Mouse (Mus musculus) heart, embryonic 12.5 days (tissue): ENCODE data around the gene Gm4881. TPM values are rescaled to one million over a fixed set of nuclear protein-coding genes. Genes with fewer than 3 reads are reported as not detected.

Source experiments
- ATAC-seq: fragments of 200-750 bp; cut with Nextera tagmentation; 2 replicates; pipeline ENCODE4 v1.8.0; 2017; ENCODE audit warnings: moderate TSS enrichment, moderate library complexity; ENCODE audit not compliant: insufficient number of reproducible peaks, low FRiP score
- H3K27ac ChIP-seq: fragments of 300-500 bp; sonication (generic); 2 replicates; pipeline ENCODE4 v1.5.1; 2016; ENCODE audit warnings: mild to moderate bottlenecking, moderate library complexity; ENCODE audit not compliant: poor library complexity, severe bottlenecking
- H3K27me3 ChIP-seq: fragments of 300-500 bp; sonication (generic); replicated peaks from 2 replicates; pipeline ENCODE4 v1.6.1; 2016; ENCODE audit warnings: mild to moderate bottlenecking, moderate library complexity
- H3K36me3 ChIP-seq: fragments of 300-500 bp; sonication (generic); 2 replicates; pipeline ENCODE4 v1.6.1; 2016; ENCODE audit warnings: mild to moderate bottlenecking, moderate library complexity
- H3K4me1 ChIP-seq: fragments of 300-500 bp; sonication (generic); replicated peaks from 2 replicates; pipeline ENCODE4 v1.6.1; 2016; ENCODE audit warnings: mild to moderate bottlenecking
- H3K4me2 ChIP-seq: fragments of 300-500 bp; sonication (generic); 2 replicates; pipeline ENCODE4 v1.6.1; 2016; ENCODE audit warnings: mild to moderate bottlenecking, moderate library complexity
- H3K4me3 ChIP-seq: fragments of 300-500 bp; sonication (generic); 2 replicates; pipeline ENCODE4 v1.5.1; 2016; ENCODE audit warnings: mild to moderate bottlenecking
- H3K9ac ChIP-seq: fragments of 300-500 bp; sonication (generic); 2 replicates; pipeline ENCODE4 v1.6.1; 2016; ENCODE audit warnings: mild to moderate bottlenecking, moderate library complexity
- H3K9me3 ChIP-seq: fragments of 300-500 bp; sonication (generic); replicated peaks from 2 replicates; pipeline ENCODE4 v1.6.1; 2016; ENCODE audit warnings: mild to moderate bottlenecking, moderate library complexity
- WGBS: fragments of 180-500 bp; shearing (Covaris S2); methylation state at CpG from one replicate; pipeline ENCODE4 v1.1.7; 2016; 5-methylcytosine and 5-hydroxymethylcytosine counted together
- polyA plus RNA-seq: library from polyadenylated mRNA; unstranded; fragments of >200 nt; fragmentation: Nextera tagmentation; extraction: Ambion mirVana; gene quantifications from 2 replicates; pipeline ENCODE4 v1.2.1, GENCODE M21; 2016

Gene Gm4881
- polyA plus RNA-seq, 1 experiment from 2014 or later: not detected

GRCm38 (mm10) chr7:24954450-24954849 lies 10.2 kb upstream of the Gm4881 start:
- Histone ChIP-seq H3K9me3 (peaks cover 3% of the 10 kb centered on the region), H3K27me3 (peaks cover 81% of the 10 kb centered on the region), H3K4me2 (peak overlapping the region; percentile 79), H3K36me3 (no peaks in the 10 kb centered on the region), H3K4me3 (peak overlapping the region; percentile 51), H3K9ac (peak overlapping the region; percentile 63; the same call in 1 of the 2 replicates), H3K27ac (no peak overlapping the region), H3K4me1 (peaks cover 15% of the 10 kb centered on the region)
- ATAC-seq: no peak
- WGBS: 1% methylated on average over 24 of the region's 30 CpGs

- Histone ChIP-seq H3K27ac (no peak overlapping the region), H3K9ac (peak overlapping the region; percentile 63; the same call in 1 of the 2 replicates), H3K36me3 (no peaks in the 10 kb centered on the region), H3K27me3 (peaks cover 85% of the 10 kb centered on the region), H3K4me3 (peak overlapping the region; percentile 51), H3K4me1 (peaks cover 15% of the 10 kb centered on the region), H3K4me2 (peak overlapping the region; percentile 79), H3K9me3 (peaks cover 3% of the 10 kb centered on the region)
- WGBS: under 1% methylated on average over 23 of the region's 24 CpGs
- ATAC-seq: 0 out of 2 replicates have a peak, but pooled peaks have one; percentile 39
Measured at GRCm38 (mm10) chr7:24953966-24954365, 9.7 kb upstream of the Gm4881 start.

GRCm38 (mm10) chr7:24949958-24950623 lies 5.8 kb upstream of the Gm4881 start:
- peak; percentile 33; the same call in 1 of the 2 replicates for ATAC-seq
- Histone ChIP-seq H3K27ac (no peak overlapping the region), H3K9ac (no peak overlapping the region), H3K4me1 (peaks cover 12% of the 10 kb centered on the region), H3K27me3 (peaks cover 100% of the 10 kb centered on the region), H3K36me3 (no peaks in the 10 kb centered on the region), H3K9me3 (no peaks in the 10 kb centered on the region), H3K4me2 (no peak overlapping the region), H3K4me3 (no peak overlapping the region)
- 1% methylated on average over 8 of the region's 8 CpGs for WGBS

- Histone ChIP-seq H3K27me3 (peaks cover 100% of the 10 kb centered on the region), H3K9me3 (no peaks in the 10 kb centered on the region), H3K27ac (no peak overlapping the region), H3K9ac (no peak overlapping the region), H3K36me3 (no peaks in the 10 kb centered on the region), H3K4me1 (peaks cover 7% of the 10 kb centered on the region; the same call in 1 of the 2 replicates), H3K4me3 (no peak overlapping the region), H3K4me2 (no peak overlapping the region)
- no peak for ATAC-seq
- WGBS: 4% methylated on average over 29 of the region's 29 CpGs
Measured at GRCm38 (mm10) chr7:24948774-24949173, 4.5 kb upstream of the Gm4881 start.

GRCm38 (mm10) chr7:24947316-24948048 lies 3.2 kb upstream of the Gm4881 start:
- H3K9ac ChIP-seq: no peak overlapping the region
- H3K4me2 ChIP-seq: no peak overlapping the region
- H3K4me3 ChIP-seq: no peak overlapping the region
- WGBS: 3% methylated on average over 7 of the region's 7 CpGs
- peaks cover 100% of the 10 kb centered on the region for H3K27me3 ChIP-seq
- H3K36me3 ChIP-seq: no peaks in the 10 kb centered on the region
- ATAC-seq: no peak
- no peak overlapping the region for H3K27ac ChIP-seq
- no peaks in the 10 kb centered on the region for H3K9me3 ChIP-seq
- H3K4me1 ChIP-seq: peaks cover 7% of the 10 kb centered on the region; the same call in 1 of the 2 replicates

GRCm38 (mm10) chr7:24943641-24944040 lies 653 bp downstream of the Gm4881 start:
- no peak for ATAC-seq
- H3K27ac ChIP-seq: no peak overlapping the region
- H3K27me3 ChIP-seq: peaks cover 100% of the 10 kb centered on the region
- peaks cover 7% of the 10 kb centered on the region; the same call in 1 of the 2 replicates for H3K4me1 ChIP-seq
- H3K4me2 ChIP-seq: no peak overlapping the region
- no peak overlapping the region for H3K9ac ChIP-seq
- no peak overlapping the region for H3K4me3 ChIP-seq
- H3K36me3 ChIP-seq: no peaks in the 10 kb centered on the region
- no peaks in the 10 kb centered on the region for H3K9me3 ChIP-seq
- 7% methylated on average over 6 of the region's 6 CpGs for WGBS

GRCm38 (mm10) chr7:24931651-24932050 lies 12.6 kb downstream of the Gm4881 start:
- no peak overlapping the region for H3K4me3 ChIP-seq
- 2% methylated on average over 15 of the region's 15 CpGs for WGBS
- H3K9ac ChIP-seq: no peak overlapping the region
- H3K4me1 ChIP-seq: no peaks in the 10 kb centered on the region; the same call in none of the 2 replicates
- no peak overlapping the region for H3K27ac ChIP-seq
- no peak for ATAC-seq
- H3K27me3 ChIP-seq: peaks cover 98% of the 10 kb centered on the region
- H3K4me2 ChIP-seq: no peak overlapping the region
- H3K36me3 ChIP-seq: peaks cover 10% of the 10 kb centered on the region
- H3K9me3 ChIP-seq: no peaks in the 10 kb centered on the region

- Histone ChIP-seq H3K4me3 (no peak overlapping the region), H3K36me3 (peaks cover 22% of the 10 kb centered on the region), H3K4me1 (no peaks in the 10 kb centered on the region; the same call in none of the 2 replicates), H3K27ac (no peak overlapping the region), H3K9ac (no peak overlapping the region), H3K27me3 (peaks cover 86% of the 10 kb centered on the region), H3K4me2 (no peak overlapping the region), H3K9me3 (no peaks in the 10 kb centered on the region)
- WGBS: 55% methylated on average over 6 of the region's 6 CpGs
- no peak for ATAC-seq
Measured at GRCm38 (mm10) chr7:24930475-24930874, 13.8 kb downstream of the Gm4881 start.

- Histone ChIP-seq H3K4me3 (no peak overlapping the region), H3K36me3 (peaks cover 81% of the 10 kb centered on the region), H3K4me1 (no peaks in the 10 kb centered on the region), H3K9ac (no peak overlapping the region), H3K9me3 (no peaks in the 10 kb centered on the region), H3K4me2 (no peak overlapping the region), H3K27me3 (no peaks in the 10 kb centered on the region), H3K27ac (no peak overlapping the region)
- no peak for ATAC-seq
- 89% methylated on average over 9 of the region's 9 CpGs for WGBS
Measured at GRCm38 (mm10) chr7:24919728-24920127, 24.6 kb downstream of the Gm4881 start.

GRCm38 (mm10) chr7:24918763-24919323 lies 25.5 kb downstream of the Gm4881 start:
- Histone ChIP-seq H3K27ac (no peak overlapping the region), H3K4me1 (no peaks in the 10 kb centered on the region), H3K4me3 (no peak overlapping the region), H3K9ac (no peak overlapping the region), H3K27me3 (no peaks in the 10 kb centered on the region), H3K36me3 (peaks cover 73% of the 10 kb centered on the region), H3K9me3 (no peaks in the 10 kb centered on the region), H3K4me2 (no peak overlapping the region)
- ATAC-seq: 0 out of 2 replicates have a peak, but pooled peaks have one; percentile 22
- 94% methylated on average over 20 of the region's 20 CpGs for WGBS

- H3K4me3 ChIP-seq: no peak overlapping the region
- WGBS: 91% methylated on average over 14 of the region's 14 CpGs
- no peak overlapping the region for H3K4me2 ChIP-seq
- H3K4me1 ChIP-seq: peaks cover 3% of the 10 kb centered on the region
- no peaks in the 10 kb centered on the region for H3K9me3 ChIP-seq
- no peak overlapping the region for H3K27ac ChIP-seq
- ATAC-seq: no peak
- no peak overlapping the region for H3K9ac ChIP-seq
- peaks cover 60% of the 10 kb centered on the region for H3K36me3 ChIP-seq
- no peaks in the 10 kb centered on the region for H3K27me3 ChIP-seq
Measured at GRCm38 (mm10) chr7:24912480-24912879, 31.8 kb downstream of the Gm4881 start.
